Mouse (Mus musculus) liver, embryonic 11.5 days (tissue): ENCODE data around the gene Tarbp2. TPM values are rescaled to one million over a fixed set of nuclear protein-coding genes. Genes with fewer than 3 reads are reported as not detected.

ENCODE experiments used
- ATAC-seq: fragments of 200-750 bp; cut with Nextera tagmentation; replicated peaks from 2 replicates; pipeline ENCODE4 v1.8.0; 2017; ENCODE audit warnings: moderate number of reproducible peaks, mild to moderate bottlenecking, moderate TSS enrichment, moderate library complexity; ENCODE audit not compliant: low FRiP score
- DNase-seq: peaks from one replicate; pipeline ENCODE4 v3.0.0-alpha.2; 2017; ENCODE audit warnings: low spot score
- H3K27ac ChIP-seq: fragments of 300-500 bp; sonication (generic); 2 replicates; pipeline ENCODE4 v1.5.1; 2014; ENCODE audit warnings: mild to moderate bottlenecking, low read depth, low read length, control low read depth
- H3K27me3 ChIP-seq: fragments of 300-500 bp; sonication (generic); replicated peaks from 2 replicates; pipeline ENCODE4 v1.6.1; 2014; ENCODE audit warnings: low read length, mixed read lengths; ENCODE audit not compliant: control insufficient read depth, insufficient read depth
- H3K36me3 ChIP-seq: fragments of 300-500 bp; sonication (generic); 2 replicates; pipeline ENCODE4 v1.6.1; 2014; ENCODE audit warnings: mild to moderate bottlenecking, low read length, moderate library complexity, mixed read lengths; ENCODE audit not compliant: control insufficient read depth, insufficient read depth
- H3K4me1 ChIP-seq: fragments of 300-500 bp; sonication (generic); replicated peaks from 2 replicates; pipeline ENCODE4 v1.6.1; 2014; ENCODE audit warnings: low read length, mixed read lengths; ENCODE audit not compliant: control insufficient read depth, insufficient read depth
- H3K4me2 ChIP-seq: fragments of 300-500 bp; sonication (generic); 2 replicates; pipeline ENCODE4 v1.6.1; 2014; ENCODE audit warnings: mild to moderate bottlenecking, control low read depth, moderate library complexity
- H3K4me3 ChIP-seq: fragments of 300-500 bp; sonication (generic); 2 replicates; pipeline ENCODE4 v1.5.1; 2014; ENCODE audit warnings: low read depth, low read length, control low read depth
- H3K9ac ChIP-seq: fragments of 300-500 bp; sonication (generic); 2 replicates; pipeline ENCODE4 v1.6.1; 2014; ENCODE audit warnings: low read depth, low read length, control low read depth
- H3K9me3 ChIP-seq: fragments of 300-500 bp; sonication (generic); 2 replicates; pipeline ENCODE4 v1.6.1; 2016; ENCODE audit warnings: low read length, inconsistent platforms, mixed read lengths; ENCODE audit not compliant: control insufficient read depth
- WGBS: fragments of 180-500 bp; shearing (Covaris S2); extraction: QIAGEN DNeasy Blood & Tissue Kit; methylation state at CpG from one replicate; pipeline ENCODE4 v1.1.7; 2014; 5-methylcytosine and 5-hydroxymethylcytosine counted together
- polyA plus RNA-seq: library from polyadenylated mRNA; unstranded; fragments of >200 nt; fragmentation: Nextera tagmentation; extraction: Ambion mirVana; gene quantifications from 2 replicates; pipeline ENCODE4 v1.2.1, GENCODE M21; 2014

Tarbp2 gene
- polyA plus RNA-seq, 1 experiment from 2014 or later, result 105 TPM

GRCm38 (mm10) chr15:102510110-102510509 is 7.9 kb upstream of the Tarbp2 start:
- Histone ChIP-seq H3K36me3 (no peaks in the 10 kb centered on the region), H3K4me3 (peak overlapping the region; percentile 60), H3K27ac (peak overlapping the region; percentile 58), H3K27me3 (no peaks in the 10 kb centered on the region), H3K9me3 (no peaks in the 10 kb centered on the region), H3K4me2 (peak overlapping the region; percentile 89), H3K9ac (peak overlapping the region; percentile 47), H3K4me1 (peaks cover 13% of the 10 kb centered on the region)
- WGBS, result 10% methylated on average over 9 of the region's 9 CpGs
- ATAC-seq (no peak; the same call in none of the 2 replicates), DNase-seq (no peak)

- Histone ChIP-seq H3K27ac (peak overlapping the region; percentile 58), H3K9ac (peak overlapping the region; percentile 47)
These were observed 7.3 kb upstream of the Tarbp2 start for GRCm38 (mm10) chr15:102510590-102511284.

DNA sequence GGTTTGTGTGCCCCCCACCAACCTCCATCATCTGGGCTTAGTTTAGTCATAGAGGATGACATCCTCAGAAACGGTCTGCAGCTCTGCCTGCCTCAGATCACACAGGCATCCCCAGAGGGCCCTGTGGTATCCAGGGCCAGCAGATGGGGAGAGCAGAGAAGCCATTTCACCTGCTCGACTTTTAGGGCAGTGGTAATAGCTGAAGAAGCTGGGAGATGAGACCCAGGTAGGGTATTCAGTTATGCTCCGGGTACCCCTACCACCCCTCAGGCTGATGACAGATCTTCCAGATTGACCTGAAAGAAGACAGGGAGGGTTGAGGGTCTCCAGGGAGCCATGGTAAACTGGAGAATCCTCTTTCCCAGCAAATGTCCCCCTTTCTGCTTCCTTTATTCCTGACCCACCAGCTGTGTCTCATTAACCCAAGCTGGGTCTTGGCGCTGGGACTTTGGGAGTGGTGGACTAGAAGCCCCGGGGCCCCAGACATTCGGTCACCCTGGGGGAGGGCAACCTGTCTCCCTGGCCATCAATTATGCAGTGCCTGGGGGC is 6.6 kb upstream of the Tarbp2 start:
- Histone ChIP-seq H3K36me3 (no peaks in the 10 kb centered on the region), H3K27ac (no peak overlapping the region; the same call in 1 of the 2 replicates), H3K4me2 (peak overlapping the region; percentile 89), H3K9ac (no peak overlapping the region), H3K27me3 (no peaks in the 10 kb centered on the region), H3K9me3 (no peaks in the 10 kb centered on the region), H3K4me3 (peak overlapping the region; percentile 60; the same call in 1 of the 2 replicates), H3K4me1 (peaks cover 22% of the 10 kb centered on the region)
- DNase-seq (no peak), ATAC-seq (no peak)
- WGBS, result 26% methylated on average over 6 of the region's 6 CpGs

More at GRCm38 (mm10) chr15:102510590-102511284, 7.3 kb upstream of the Tarbp2 start:
- Histone ChIP-seq H3K4me2 (peak overlapping the region; percentile 89), H3K4me3 (peak overlapping the region; percentile 60), H3K36me3 (no peaks in the 10 kb centered on the region), H3K9me3 (no peaks in the 10 kb centered on the region), H3K4me1 (peaks cover 15% of the 10 kb centered on the region), H3K27me3 (no peaks in the 10 kb centered on the region)
- peak; percentile 91 for DNase-seq
- ATAC-seq, result peak; percentile 95
- 3% methylated on average over 34 of the region's 34 CpGs for WGBS

DNA sequence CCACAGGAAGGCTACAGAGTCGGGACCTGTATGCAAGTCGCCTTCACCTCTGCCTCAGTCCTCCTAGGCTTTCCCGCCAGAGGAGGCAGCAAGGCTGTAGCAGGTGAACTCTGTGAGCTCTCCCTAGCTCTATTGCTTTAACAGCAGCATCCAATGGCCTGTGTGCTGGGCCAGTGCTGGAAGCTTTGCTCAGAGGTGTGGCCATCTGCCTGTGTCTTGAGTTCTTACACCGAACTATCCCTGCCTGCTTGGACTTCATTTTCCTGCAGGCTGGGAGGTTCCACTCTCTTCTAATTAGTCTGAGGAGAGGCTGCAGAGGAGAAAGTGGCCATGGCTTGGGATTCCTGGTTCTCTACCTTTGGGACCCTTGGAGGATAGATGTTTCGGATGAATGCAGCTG is 6.0 kb upstream of the Tarbp2 start:
- DNase-seq (no peak), ATAC-seq (no peak)
- Histone ChIP-seq H3K27me3 (no peaks in the 10 kb centered on the region), H3K4me1 (peaks cover 23% of the 10 kb centered on the region), H3K4me3 (no peak overlapping the region), H3K27ac (0 out of 2 replicates have a peak overlapping the region, but pooled peaks have one; percentile 30), H3K4me2 (peak overlapping the region; percentile 89), H3K9ac (no peak overlapping the region), H3K36me3 (no peaks in the 10 kb centered on the region), H3K9me3 (no peaks in the 10 kb centered on the region)
- WGBS, result 48% methylated on average over 5 of the region's 5 CpGs

DNA sequence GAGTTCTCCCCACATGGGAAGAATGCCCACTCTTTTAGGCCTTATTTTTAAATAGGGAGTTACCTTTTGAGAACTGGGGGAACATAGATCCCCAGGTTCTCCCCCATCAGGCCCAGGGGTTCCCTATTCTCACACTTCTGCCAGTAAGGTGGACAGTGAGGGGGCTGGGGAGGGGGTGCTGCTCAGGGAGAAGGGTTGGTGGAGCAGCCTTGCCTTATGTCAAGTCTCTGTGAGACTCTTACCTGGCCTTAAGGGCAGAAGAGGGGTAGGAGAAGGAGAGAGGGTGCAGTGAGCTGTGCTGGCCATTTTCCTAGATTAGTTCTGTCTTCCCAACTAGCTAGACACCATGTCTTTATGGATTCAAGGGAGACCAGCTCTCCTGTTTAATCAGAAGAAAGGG is 5.5 kb upstream of the Tarbp2 start:
- Histone ChIP-seq H3K27ac (no peak overlapping the region), H3K4me2 (no peak overlapping the region; the same call in 1 of the 2 replicates), H3K36me3 (no peaks in the 10 kb centered on the region), H3K4me3 (no peak overlapping the region), H3K9ac (no peak overlapping the region), H3K9me3 (no peaks in the 10 kb centered on the region), H3K27me3 (no peaks in the 10 kb centered on the region), H3K4me1 (peaks cover 23% of the 10 kb centered on the region)
- DNase-seq, result no peak
- no peak for ATAC-seq

DNA sequence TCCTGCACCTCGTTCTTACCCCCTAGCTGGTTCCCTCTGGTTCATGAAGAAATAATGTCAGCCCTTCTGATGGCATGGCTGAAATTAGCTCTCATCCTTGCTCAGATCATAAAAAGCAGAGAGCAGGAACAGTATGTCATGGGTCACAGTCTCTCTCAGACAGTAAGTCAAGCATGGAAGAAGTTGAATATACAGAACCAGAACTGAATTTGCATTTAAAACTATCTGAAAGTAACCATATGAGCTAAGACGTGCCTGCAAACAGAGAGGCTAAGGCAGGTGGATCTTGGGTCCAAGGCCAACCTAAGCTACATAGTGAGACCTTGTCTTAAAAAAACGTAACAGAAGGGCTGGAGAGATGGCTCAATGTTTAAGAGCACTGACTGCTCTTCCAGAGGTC is 5.0 kb upstream of the Tarbp2 start:
- 69% methylated on average over 3 of the region's 3 CpGs for WGBS
- DNase-seq, result no peak
- H3K9me3 ChIP-seq, result no peaks in the 10 kb centered on the region

GRCm38 (mm10) chr15:102515261-102515660 is 2.7 kb upstream of the Tarbp2 start:
- no peak overlapping the region for H3K4me2 ChIP-seq
- peaks cover 31% of the 10 kb centered on the region for H3K4me1 ChIP-seq

More for the DNA sequence above, 5.0 kb upstream of the Tarbp2 start:
- Histone ChIP-seq H3K27ac (no peak overlapping the region), H3K36me3 (no peaks in the 10 kb centered on the region), H3K9ac (no peak overlapping the region), H3K4me2 (no peak overlapping the region), H3K4me1 (peaks cover 23% of the 10 kb centered on the region), H3K4me3 (no peak overlapping the region), H3K27me3 (no peaks in the 10 kb centered on the region)
- no peak for ATAC-seq

DNA sequence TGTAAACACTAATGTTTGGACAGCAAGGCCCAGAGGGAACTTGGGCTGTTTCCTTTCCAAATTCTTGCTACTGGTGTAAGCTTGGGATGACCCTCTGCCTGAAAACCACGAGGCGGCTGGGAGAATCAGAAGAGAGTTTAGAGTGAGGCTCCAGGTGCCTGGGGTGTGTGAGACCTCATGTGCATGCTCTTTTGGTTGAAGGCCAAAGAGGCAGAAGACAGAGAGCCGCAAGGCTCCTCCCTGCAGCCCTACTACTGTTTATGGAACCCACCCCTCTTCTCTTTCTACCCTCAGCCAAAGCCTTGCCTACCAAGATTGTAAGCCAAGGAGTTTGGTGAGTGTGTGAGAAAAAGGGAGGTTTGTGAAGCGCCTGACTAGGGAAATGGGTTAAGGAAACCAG is 2.2 kb upstream of the Tarbp2 start:
- H3K4me3 ChIP-seq, result peak overlapping the region; percentile 77

More at GRCm38 (mm10) chr15:102515261-102515660, 2.7 kb upstream of the Tarbp2 start:
- ATAC-seq, result no peak
- peak; percentile 22 for DNase-seq
- no peak overlapping the region for H3K4me3 ChIP-seq
- 70% methylated on average over 2 of the region's 2 CpGs for whole genome bisulfite sequencing
- no peaks in the 10 kb centered on the region for H3K9me3 ChIP-seq
- no peak overlapping the region for H3K27ac ChIP-seq
- no peaks in the 10 kb centered on the region for H3K27me3 ChIP-seq
- no peak overlapping the region for H3K9ac ChIP-seq
- no peaks in the 10 kb centered on the region for H3K36me3 ChIP-seq

More for the DNA sequence above, 2.2 kb upstream of the Tarbp2 start:
- no peak overlapping the region for H3K9ac ChIP-seq
- no peak for ATAC-seq
- H3K27me3 ChIP-seq, result no peaks in the 10 kb centered on the region
- no peak for DNase-seq
- no peak overlapping the region for H3K27ac ChIP-seq
- peaks cover 36% of the 10 kb centered on the region for H3K4me1 ChIP-seq
- H3K36me3 ChIP-seq, result peaks cover 3% of the 10 kb centered on the region; the same call in 1 of the 2 replicates
- H3K4me2 ChIP-seq, result peak overlapping the region; percentile 96
- H3K9me3 ChIP-seq, result no peaks in the 10 kb centered on the region
- WGBS, result 74% methylated on average over 4 of the region's 4 CpGs
